Mouse (Mus musculus) activated CD4-positive, CD25-positive, alpha-beta regulatory T cell, adult 4 months (primary cell): ENCODE measurements around the gene Marc1. TPM values are rescaled to one million over a fixed set of nuclear protein-coding genes. Genes with fewer than 3 reads are reported as not detected.

Experiments used
- ATAC-seq: one replicate; pipeline ENCODE4 v1.8.0; 2017
- polyA plus RNA-seq, 2 experiments: library from polyadenylated mRNA; unstranded; fragments of 100-300 nt; shearing (Covaris generic); gene quantifications; one replicate each; pipeline ENCODE4 v1.2.1; 2017

Marc1 gene
- not detected for polyA plus RNA-seq

DNA sequence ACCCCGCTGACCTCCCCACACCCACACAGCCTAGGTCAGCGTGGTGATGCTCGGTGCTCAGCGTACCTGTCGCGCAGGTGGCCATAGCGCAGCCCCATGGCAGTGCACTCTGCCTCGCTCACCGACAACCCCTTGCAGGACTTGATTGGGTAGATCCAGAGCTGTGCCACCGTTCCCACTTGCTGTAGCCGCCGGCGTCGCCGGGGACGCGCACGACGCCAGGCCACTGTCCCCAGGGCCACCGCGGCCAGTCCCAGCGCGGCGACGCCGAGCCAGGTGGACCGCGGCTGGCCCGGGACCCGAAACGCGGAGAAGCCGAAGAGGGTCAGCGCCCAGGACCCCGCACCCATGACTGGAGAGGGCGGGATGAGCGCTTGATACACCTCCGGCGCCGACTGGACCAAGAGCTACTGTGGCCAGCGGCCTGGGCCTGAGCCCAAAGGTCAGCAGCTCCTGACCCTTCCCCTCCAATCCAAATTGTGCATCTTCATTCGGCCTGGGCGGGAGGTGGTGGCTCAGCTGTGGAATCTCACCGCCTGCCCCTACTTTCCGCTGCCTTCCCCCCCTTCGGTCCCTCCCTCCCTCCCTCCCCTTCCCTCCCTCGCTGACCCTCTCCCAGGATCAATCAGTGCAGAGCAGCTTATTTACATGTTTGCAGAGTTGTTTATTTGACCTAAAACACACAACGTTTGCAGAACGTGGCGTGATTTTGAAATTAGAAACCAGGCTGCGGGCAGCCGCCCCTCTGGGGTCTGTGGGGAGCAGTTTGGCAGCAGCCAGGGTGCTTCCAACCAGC is at the start of gene Marc1:
Marc1 (minus strand) TSS at position 534 of the 796 bp plus-strand sequence.
- ATAC-seq, result no peak

DNA sequence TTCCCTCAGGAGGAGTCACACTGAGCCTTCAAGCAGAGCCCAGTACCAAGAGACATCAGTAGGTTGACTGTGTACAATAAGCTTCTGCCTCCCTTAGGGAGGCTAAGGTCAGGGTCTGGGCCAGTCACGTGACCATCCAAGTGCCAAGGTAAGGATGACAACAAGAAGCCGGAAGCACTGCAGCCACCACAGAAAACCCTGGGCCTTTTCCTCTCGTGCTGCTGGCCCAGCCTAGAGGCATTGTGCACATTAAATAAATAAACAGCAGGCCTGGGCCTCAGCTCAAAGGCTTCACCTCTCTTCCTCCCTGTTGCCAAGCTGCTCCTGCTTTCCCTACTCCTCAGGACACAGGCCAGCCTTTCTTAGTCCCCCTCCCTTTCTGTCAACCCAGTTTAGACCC is 49.2 kb upstream of the Marc1 start:
- ATAC-seq, result no peak

DNA sequence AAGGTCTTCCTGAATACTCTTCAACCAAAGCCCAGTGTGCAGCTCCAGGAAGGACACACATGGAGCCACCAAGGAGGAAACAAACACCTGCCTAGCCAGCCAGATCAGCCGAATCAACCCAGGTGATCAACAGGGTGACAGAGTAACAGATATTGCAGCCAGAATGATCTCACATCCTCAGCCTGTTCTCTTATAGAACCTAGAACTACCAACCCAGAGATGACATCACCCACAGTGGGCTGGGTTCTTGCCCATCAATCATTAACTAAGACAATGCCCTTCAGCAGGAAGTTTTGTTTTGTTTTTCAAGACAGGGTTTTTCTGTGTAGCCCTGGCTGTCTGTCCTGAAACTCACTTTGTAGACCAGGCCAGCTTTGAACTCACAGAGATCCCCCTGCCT is 47.1 kb upstream of the Marc1 start:
- ATAC-seq, result no peak

DNA sequence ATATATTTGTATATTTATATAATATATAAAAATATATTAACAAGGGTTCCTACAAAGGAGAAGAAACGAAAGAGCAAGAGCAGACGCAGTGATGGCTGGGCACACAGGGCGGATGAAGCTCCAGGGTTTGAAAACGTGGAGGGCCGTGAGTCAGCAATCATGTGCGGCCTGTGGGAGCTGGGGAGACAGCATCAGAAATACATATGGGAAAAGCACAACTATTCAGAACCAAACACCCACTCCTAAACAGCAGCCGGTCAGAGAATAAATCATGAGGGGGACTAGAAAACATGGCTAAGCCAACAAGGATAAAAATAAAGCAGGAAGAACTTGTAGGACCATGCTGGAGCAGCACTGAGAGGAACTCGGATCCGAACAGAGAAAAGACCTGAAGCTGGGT is 46.1 kb upstream of the Marc1 start:
- no peak for ATAC-seq

DNA sequence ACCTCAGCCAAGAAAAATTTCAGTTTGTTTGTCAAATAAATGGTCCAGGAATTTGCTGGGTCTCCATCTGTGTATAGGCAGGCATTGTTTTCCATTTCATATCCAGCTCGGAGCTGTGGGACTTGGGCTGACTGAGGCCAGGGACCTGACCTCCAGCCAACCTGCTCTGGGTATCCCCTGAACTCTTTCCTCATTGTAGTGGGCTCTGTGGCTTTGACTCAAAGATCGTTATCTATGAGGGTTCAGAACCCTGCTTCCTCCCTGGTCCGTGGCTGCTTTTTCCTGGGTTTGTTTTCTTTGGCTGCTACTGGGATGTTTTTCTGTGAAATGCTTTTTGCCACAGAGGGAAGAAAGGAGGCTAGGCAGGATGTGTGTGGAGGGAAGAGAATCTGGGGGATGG is 42.8 kb upstream of the Marc1 start:
- ATAC-seq, result peak; percentile 14

DNA sequence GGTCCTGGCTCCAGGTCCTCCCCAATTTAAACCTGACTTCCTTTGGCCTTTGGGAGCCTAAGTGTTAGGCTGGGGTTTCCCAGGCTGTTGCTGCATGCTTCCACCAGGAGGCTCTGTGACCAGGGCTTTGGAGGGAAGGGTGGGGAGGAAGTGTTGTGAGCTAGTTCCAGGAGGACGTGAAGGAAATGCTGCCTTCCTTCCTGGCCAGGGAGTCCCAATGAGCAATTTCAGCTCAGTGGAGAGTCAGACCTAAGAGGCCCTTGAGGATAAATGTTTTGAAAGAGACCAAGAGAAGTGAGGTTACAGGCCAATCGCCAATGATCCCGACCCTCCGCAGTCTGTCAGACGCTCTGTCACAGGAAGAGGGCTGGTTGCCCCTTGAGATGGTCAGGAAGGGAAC is 42.2 kb upstream of the Marc1 start:
- ATAC-seq, result no peak

DNA sequence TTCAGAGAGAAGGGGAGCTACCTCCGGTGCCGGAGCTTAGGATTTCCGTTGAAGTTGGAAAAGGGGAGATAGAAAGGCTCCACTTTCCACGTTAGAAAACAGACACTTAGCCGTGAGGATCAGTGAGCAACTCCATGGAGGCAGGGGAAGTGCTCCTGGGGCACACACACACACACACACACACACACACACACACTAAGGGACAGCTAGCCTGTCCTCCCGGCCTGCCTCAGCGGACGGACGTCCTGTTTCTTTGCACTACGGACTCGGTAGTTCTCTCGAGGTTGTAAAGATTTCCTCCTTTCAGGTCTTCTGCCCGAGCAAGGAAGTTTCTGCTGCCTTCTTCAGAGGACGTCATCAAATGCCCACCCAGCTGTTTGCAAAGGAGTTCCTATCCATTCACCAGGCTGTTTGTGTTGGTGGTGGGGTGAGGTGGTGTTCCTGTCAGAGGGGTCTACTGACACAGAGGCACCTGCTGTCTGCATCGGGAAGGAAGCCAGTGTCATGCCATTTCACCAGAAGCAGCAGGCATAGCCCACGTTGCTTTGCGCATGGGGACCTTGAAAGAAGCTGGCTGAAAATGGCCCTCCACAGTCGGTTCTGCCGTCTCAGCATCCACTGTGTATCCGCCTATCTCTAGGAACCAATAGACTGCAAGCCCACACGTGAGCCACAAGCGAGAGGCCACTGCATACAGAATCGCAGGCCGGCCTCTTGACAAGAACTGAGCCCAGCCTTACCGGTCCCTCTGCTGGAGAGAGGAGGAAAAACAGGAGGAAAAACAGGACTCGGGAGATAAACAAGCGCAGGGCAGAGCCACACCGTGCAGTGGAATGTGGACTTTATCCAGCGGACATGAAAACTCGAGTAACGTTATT is 40.9 kb upstream of the Marc1 start:
- ATAC-seq, result peak; percentile 89

DNA sequence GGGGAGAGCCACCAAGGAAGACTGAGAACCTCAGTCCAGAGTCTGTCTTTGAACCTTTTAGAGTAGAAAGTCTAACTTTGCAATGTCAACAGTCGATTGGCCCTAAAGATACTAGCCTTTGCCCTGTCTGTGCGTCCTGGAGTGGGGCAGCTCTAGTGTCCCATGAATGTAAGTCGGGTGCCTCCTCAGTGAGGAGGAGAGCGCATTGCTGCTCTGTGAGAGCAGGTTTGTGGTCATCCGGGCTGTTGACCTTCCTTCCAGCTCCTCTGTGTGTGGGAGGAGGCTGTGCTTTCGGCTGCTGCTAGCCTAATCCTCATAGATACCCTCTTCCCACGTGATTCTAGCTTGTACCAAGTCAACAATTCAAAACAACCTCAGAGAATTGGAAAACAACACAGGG is 40.1 kb upstream of the Marc1 start:
- ATAC-seq, result no peak

DNA sequence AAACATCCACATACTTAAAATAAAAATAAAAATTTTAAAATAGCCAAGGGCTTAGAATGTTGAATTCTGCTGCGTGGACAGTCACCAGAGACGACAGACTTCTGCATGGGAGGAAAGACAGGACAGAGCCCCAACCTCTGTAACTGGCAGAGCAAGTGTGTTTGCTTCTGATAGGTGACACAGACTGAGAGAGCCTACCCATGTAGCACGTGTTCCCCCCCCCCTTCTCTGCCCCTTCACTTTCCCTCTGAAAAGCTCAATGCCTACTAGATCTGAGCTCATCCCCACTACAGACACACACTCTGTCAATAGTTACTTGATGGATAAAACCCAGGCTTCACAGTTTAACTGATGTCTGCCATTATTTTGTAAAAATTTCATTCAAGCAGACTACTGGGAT is 35.9 kb upstream of the Marc1 start:
- no peak for ATAC-seq

DNA sequence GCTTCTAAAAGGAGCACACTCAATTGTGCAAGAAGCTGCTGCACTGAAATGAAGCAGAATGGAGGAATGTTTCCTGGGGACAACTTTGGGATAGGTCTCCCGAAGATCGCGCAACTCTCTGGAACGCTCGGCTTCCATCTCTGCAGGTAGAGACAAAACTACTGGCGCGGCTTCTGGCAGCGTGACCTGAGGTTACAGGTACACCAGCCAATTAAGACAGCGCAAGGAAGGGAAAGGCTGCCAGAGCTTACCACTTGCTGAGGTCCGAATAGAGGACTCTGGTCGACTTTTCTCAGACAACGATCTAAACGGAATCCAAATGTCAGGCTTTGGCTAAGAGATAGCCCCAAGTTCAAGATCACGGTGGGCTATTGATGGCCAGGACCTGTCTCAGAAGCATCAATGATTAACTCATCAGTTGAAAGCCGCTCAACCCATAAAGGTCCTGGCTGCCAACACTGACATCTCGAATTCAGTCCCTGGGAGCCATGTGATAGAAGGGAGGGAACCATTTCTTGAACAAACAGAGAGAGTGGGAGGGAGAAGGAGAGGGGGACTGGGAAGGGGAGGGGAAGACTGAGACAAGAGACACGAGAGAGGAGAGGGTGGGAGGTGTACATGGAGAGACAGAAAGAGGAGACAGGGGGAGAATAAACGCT is 35.1 kb upstream of the Marc1 start, which contains the start of gene Marc2:
Marc2 (minus strand) TSS at position 360 of the 659 bp plus-strand sequence.
- ATAC-seq, result no peak

DNA sequence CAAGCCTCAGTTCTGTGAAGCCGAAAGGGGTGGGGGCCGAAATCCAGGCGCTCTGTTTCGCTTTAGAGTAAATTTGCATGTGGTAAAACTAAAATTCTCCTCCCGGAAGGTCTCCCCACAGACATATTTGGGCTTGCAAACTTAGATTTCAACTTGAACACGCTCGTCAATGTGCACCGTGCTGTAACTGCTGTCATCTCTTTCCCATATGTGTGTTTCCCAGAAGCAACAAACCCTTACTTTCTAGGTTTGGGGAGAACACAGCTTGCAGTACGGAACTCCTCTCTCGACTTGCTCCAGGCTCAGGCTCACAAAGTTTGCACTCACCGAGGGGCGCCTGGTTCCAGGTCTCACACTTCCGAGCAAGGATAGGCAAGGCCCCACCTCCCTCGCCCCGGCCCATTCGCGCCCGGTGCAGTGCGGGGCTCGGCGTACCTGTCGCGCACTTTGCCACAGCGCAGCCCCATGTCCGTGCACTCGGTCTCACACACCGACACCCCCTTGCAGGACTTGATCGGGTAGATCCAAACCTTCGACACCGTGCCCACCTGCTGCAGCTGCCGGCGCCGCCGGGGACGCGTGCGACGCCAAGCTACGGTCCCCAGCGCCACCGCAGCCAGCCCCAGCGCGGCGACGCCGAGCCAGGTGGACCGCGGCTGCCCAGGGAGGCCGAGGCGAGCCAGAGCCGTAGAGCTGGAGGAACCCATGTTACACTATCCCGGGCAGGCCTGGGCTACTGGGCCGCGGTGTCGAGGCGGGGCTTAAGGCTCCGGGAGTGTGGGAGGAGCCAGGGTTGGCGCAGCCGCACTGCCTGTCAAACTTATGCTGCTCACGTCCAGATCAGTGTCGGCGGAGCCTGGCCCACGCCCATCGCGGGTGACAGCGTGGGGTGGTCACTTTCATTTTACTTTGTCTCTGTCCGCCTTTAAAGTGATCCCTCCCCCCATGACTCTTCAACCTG is 34.3 kb upstream of the Marc1 start:
- ATAC-seq, result peak; percentile 90

DNA sequence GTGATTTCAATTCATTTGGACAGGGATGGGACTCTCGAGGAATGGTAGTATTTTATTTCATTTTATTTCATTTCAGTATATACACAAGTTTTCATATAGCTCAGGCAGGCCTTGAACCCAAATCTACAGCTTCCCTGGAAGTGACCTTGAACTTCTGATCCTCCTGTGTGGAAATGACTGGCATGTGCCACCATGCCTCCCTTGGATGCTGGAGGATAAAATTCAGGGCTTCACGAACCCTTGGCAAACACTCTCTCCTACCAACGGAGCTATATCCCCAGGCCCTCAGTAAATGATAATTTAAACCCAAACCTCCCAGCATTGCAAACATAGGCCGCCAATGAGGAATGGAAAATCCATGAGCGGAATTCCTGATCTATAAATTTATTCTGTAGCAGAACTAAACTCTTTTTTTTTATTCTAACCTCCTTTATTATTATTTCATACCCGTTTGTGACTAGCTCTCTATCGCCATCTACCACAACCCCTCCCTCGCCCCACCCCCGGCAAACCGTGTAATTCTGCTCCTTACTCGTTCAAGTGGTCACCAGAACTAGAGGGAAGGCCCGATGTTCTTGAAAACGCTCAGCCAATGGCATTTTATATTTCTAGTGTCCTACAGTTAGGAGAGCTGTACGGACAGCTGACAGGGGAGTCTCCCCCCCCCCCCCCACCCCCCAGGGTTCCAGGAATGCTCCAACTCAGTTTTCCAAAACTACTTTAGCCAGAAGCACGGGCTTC is 33.4 kb upstream of the Marc1 start:
- ATAC-seq, result no peak

DNA sequence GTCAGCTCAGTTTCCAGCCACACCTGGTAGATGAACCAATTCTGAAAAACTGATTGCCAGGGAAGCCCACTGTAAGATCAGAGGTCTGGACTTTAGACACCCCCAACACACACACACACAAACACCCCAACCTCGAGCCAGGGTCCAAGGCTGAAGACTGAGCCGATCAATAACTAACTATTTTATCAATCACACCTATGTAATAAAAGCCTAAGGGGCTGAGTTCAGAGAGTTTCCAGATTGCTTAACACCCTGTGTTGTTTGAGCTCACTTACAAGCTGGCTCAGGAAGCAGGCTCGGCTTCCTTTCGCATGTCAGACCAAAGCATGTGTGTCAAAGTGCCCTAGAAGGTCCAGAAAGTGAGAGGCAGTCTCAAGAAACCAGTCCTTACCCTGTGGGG is 26.5 kb upstream of the Marc1 start:
- no peak for ATAC-seq

DNA sequence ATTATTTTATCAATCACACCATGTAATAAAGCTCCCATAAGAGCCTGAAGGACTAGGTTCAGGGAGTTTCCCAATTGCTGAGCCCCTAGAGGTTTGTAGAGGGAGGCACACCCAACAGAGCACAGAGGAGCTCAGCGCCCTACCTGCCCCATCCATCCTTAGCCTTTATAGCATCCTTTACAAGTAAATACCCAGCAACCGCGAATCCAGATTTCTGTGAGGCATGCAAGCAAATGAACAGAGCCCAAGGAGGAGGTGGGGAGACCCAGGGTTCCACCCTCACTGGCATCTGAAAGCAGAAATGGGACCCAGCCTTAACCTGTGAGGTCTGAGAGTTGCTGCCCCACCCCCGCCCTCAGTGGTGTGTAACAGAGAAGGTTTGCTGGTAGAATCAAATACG is 25.2 kb upstream of the Marc1 start:
- ATAC-seq, result no peak

DNA sequence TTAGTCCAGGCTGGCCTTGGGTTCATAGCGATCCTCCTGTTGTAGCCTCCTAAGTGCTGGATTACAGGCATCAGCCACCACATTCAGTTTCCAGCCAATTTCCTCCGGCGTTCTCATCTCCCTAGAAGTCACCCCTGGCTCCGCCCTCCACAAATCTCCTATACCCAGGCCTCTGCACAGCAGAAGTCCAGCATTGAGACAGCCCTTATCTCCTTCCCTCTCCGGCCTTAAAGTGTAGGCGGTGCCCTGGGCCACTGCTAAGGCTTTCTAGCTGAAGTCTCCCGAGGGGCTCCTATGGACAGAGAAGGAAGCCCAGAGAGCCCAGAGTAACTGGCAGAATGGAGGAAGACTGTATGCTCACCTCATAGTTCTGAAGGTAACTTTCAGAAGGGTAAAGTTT is 22.4 kb upstream of the Marc1 start:
- ATAC-seq, result no peak

DNA sequence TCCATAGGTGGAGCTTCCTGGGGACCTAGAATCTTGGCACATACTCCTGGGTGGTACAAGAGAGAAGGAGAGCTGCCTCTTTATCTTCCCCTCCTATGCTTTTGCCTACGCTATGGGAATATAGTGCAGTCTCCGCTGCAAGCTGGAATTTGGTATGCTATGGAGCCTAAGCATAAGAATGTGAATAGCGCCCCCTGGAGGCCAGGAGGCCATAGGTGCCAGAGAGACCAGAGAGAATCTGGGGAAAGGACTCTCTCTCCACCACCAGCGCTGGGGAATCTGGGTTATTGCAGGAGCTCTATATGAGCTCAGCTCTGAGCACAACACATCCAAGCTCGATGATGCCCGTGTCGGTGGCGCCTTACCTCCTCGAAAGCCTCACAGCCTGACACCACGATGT is 21.1 kb upstream of the Marc1 start:
- ATAC-seq, result no peak

DNA sequence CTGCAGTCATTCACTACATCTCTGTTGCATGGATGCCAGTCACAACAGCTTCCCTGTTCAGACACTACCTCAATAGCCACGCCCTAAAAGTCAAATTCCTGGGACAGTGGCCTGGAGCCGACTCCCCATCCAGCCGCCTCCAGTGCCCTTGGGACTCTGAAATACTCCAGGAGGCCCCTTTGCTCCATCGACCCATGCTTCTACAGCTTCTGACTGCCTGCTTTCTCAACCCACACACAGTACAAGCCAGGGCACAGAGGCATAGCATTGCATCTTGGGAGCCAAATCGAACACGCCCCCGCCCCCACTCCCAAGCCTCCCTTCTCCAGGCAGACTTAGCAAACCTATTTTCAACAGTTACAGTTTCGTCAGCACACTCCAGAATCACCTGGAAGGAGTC is 18.8 kb upstream of the Marc1 start:
- no peak for ATAC-seq

DNA sequence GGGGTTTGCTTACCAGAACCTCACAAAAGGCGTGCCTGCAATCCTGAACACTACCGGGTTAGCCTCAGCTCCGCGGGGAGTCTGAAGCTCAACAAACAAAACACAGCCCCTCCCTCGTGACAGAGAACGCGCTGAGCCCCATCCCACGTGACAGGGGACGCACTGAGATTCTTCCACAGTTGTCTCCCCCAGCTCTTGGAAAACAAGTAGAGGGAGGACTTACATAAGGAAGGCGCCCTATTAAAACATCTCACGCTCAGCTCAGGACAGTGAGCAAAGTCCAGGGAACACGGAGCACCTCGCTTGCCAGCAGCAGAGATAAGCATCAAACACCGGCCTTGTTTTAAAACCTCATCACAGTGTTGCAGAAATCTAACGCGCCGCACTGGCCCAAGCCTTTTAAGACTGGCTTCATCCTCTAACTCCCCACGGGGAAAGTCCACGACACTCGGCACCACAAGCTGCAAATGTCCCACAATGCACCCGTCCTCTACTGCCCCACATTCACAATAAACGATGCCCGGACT is 16.1 kb upstream of the Marc1 start:
- no peak for ATAC-seq

DNA sequence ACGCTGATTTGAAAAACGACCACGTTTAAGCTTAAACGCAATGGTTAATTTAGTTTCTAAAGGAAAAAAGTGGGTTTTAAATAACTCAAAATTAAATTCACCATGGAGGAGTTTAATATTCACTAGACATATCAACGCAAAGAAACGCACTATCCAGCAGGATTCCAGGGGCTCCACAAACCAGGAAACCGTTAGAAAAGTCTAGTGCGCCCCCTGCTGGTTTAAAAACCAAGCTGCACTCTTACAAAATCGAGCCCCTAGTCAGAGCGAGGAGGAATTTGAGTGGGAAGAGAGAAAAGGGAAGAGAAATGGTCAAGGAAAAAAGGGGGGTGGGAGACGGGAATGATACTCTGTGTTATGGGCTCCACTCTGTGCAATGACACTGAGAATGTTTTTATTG is 14.0 kb upstream of the Marc1 start:
- peak; percentile 48 for ATAC-seq

DNA sequence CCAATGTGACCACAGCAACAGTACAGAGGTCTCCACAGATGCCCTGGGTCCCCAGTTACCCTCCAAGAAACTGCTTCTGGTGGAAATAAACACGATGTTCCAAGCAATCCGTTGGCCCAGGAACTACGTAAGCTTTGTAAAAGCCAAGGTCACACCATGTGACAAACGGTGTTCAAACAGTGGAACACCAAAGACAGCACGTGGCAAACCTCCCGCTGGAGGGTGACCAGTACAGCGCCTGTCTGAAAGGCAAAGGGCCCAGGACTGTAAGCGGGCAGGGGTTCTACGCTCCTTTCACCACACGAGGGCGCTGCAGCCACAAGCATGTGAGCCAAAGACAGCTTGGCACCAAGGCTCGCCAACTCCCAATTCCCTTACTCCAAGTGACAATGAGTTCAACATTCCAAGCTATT is 13.3 kb upstream of the Marc1 start:
- peak; percentile 91 for ATAC-seq

DNA sequence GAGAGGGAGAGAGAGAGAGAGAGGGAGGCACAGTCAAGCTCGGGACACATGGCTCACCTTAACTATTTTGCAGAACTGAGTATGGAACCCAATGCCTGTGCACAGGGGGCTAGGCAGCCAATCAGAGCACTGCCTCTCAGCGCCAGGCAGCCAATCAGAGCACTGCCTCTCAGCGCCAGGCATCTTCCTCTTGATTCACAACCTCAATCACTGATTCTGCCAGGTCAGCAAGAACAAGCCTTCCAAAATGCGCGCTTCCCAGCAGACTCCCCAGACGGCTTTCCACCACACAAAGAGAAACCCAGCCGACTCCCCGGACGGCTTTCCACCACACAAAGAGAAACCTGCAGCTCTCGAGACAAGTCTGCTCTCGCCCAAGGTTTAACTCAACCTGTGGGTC is 11.6 kb upstream of the Marc1 start:
- no peak for ATAC-seq
